In genomic region chr6:6577291-6577690, GRCm38 (mm10) we compare ENCODE assay signal across 9 mouse cellular contexts. TPM values are rescaled to one million over a fixed set of nuclear protein-coding genes. Genes with fewer than 3 reads are reported as not detected.
DNase-seq lines count a peak whose midpoint lies in the region; ATAC-seq and TF ChIP-seq lines count a peak whose summit lies in the region.
"Had no signal": no experiment of that assay in that cellular context is flagged by ENCODE, and none has a peak within 500 bp of the region (broad histone marks: within the 10 kb centered on the region; RNA-seq: fewer than 3 reads in every experiment).

No protein-coding gene starts in this region.

- TF ChIP-seq CTCF in bone marrow macrophage, adult 2 months (IDR thresholded peaks at IDR 0.05; ENCODE audit: low read depth, low read length): no peak

- ATAC-seq in heart, embryonic 15.5 days (replicated peaks; ENCODE audit: insufficient number of reproducible peaks, insufficient read depth, low FRiP score, low read depth): no peak
- ATAC-seq in hindbrain, embryonic 16.5 days: no peak
- no peak for ATAC-seq in midbrain, embryonic 14.5 days (ENCODE audit: low FRiP score, low TSS enrichment)

- H3K4me2 ChIP-seq in heart, embryonic 15.5 days: peak overlapping the region; percentile 69
- H3K4me2 ChIP-seq in hindbrain, embryonic 16.5 days (ENCODE audit: low read length): peak overlapping the region; percentile 74
- peak overlapping the region; percentile 75 for H3K4me2 ChIP-seq in midbrain, embryonic 14.5 days (ENCODE audit: low read length)

- TF ChIP-seq POLR2A in bone marrow macrophage, adult 2 months (IDR thresholded peaks at IDR 0.05; ENCODE audit: borderline replicate concordance, low read depth, low read length): no peak

- H3K4me3 ChIP-seq in heart, embryonic 15.5 days: peak overlapping the region; percentile 98
- peak overlapping the region; percentile 96 for H3K4me3 ChIP-seq in bone marrow macrophage, adult 2 months (ENCODE audit: insufficient read depth, low read length)
- H3K4me3 ChIP-seq in hindbrain, embryonic 16.5 days (ENCODE audit: low read length): peak overlapping the region; percentile 94
- peak overlapping the region; percentile 98 for H3K4me3 ChIP-seq in midbrain, embryonic 14.5 days (replicated peaks; ENCODE audit: low read depth, low read length)

- 60% methylated on average over 3 of the region's 3 CpGs for WGBS in heart, embryonic 15.5 days
- 67% methylated on average over 3 of the region's 3 CpGs for WGBS in hindbrain, embryonic 16.5 days
- WGBS in midbrain, embryonic 14.5 days: 66% methylated on average over 3 of the region's 3 CpGs

- peak overlapping the region; percentile 100 for H3K9ac ChIP-seq in heart, embryonic 15.5 days
- peak overlapping the region; percentile 97 for H3K9ac ChIP-seq in hindbrain, embryonic 16.5 days (ENCODE audit: low read depth, low read length)
- peak overlapping the region; percentile 98; the same call in 1 of the 2 replicates for H3K9ac ChIP-seq in midbrain, embryonic 14.5 days (replicated peaks; ENCODE audit: low read length)

- no peak overlapping the region for H3K27ac ChIP-seq in heart, embryonic 15.5 days
- peak overlapping the region; percentile 96 for H3K27ac ChIP-seq in bone marrow macrophage, adult 2 months (ENCODE audit: insufficient read depth, low read depth, low read length)
- no peak overlapping the region for H3K27ac ChIP-seq in hindbrain, embryonic 16.5 days (ENCODE audit: low read depth, low read length)
- H3K27ac ChIP-seq in midbrain, embryonic 14.5 days (replicated peaks; ENCODE audit: low read depth, low read length): no peak overlapping the region

- no peaks in the 10 kb centered on the region; the same call in 1 of the 2 replicates for H3K36me3 ChIP-seq in heart, embryonic 15.5 days
- H3K36me3 ChIP-seq in hindbrain, embryonic 16.5 days (ENCODE audit: control insufficient read depth, insufficient read depth, low read length): no peaks in the 10 kb centered on the region
- H3K36me3 ChIP-seq in midbrain, embryonic 14.5 days (ENCODE audit: control insufficient read depth, insufficient read depth, low read length): no peaks in the 10 kb centered on the region

- H3K9me3 ChIP-seq in heart, embryonic 15.5 days (replicated peaks): no peaks in the 10 kb centered on the region
- no peaks in the 10 kb centered on the region for H3K9me3 ChIP-seq in hindbrain, embryonic 16.5 days (ENCODE audit: control insufficient read depth, low read length)
- H3K9me3 ChIP-seq in midbrain, embryonic 14.5 days (ENCODE audit: control insufficient read depth, low read length): no peaks in the 10 kb centered on the region

- H3K27me3 ChIP-seq in heart, embryonic 15.5 days: no peaks in the 10 kb centered on the region
- H3K27me3 ChIP-seq in hindbrain, embryonic 16.5 days (replicated peaks; ENCODE audit: control insufficient read depth, insufficient read depth, low read length): no peaks in the 10 kb centered on the region
- no peaks in the 10 kb centered on the region for H3K27me3 ChIP-seq in midbrain, embryonic 14.5 days (ENCODE audit: control insufficient read depth, insufficient read depth, low read length)
- H3K27me3 ChIP-seq: Patski had no signal

- DNase-seq in heart, adult 8-10 months (ENCODE audit: low spot score): no peak
- no peak for DNase-seq in midbrain, embryonic 14.5 days
- DNase-seq in frontal cortex, adult 2 months (ENCODE audit: extremely low spot score in 1 of 2, low spot score in 1 of 2): no peak
- no peak for DNase-seq in yolk sac, embryonic 10.5 days (ENCODE audit: low spot score)
- no peak for DNase-seq in right cerebral cortex, postnatal 10 days (ENCODE audit: low spot score in 2 of 2)

- H3K4me1 ChIP-seq in heart, embryonic 15.5 days (replicated peaks): peaks cover 20% of the 10 kb centered on the region
- H3K4me1 ChIP-seq in bone marrow macrophage, adult 2 months (ENCODE audit: control insufficient read depth, insufficient read depth, low read length): peaks cover 12% of the 10 kb centered on the region
- H3K4me1 ChIP-seq in hindbrain, embryonic 16.5 days (ENCODE audit: control insufficient read depth, insufficient read depth, low read depth, low read length): peaks cover 10% of the 10 kb centered on the region
- H3K4me1 ChIP-seq in midbrain, embryonic 14.5 days (ENCODE audit: control insufficient read depth, insufficient read depth, low read length): peaks cover 11% of the 10 kb centered on the region

RNA-seq across cellular contexts. Expression of gene Sem1, which starts 1.2 kb away (rescaled TPM):
- polyA plus RNA-seq in heart, embryonic 15.5 days (2015; fragmentation: Nextera tagmentation; extraction: Ambion mirVana): 187 and 245 TPM in 2 replicates
- total RNA-seq in heart, adult 8-10 months (2022): 100 to 1,000 TPM in 2 of 4 experiments, 10 to 100 TPM in 2; 86.4 to 114 (median 96.3) TPM
- 141 and 178 TPM in 2 replicates for polyA plus RNA-seq in bone marrow macrophage, adult 2 months (2012; ENCODE audit: insufficient read depth, insufficient read length, missing spikeins)
- polyA plus RNA-seq in hindbrain, embryonic 16.5 days (2015; fragmentation: Nextera tagmentation; extraction: Ambion mirVana): 123 and 131 TPM in 2 replicates
- 146 and 164 TPM in 2 replicates for polyA plus RNA-seq in midbrain, embryonic 14.5 days (2014; fragmentation: Nextera tagmentation; extraction: Ambion mirVana)
- polyA plus RNA-seq in frontal cortex, adult 2 months (2012; rRNA removed): 54.7 and 55.9 TPM in 2 replicates
